Mouse (Mus musculus): ENCODE data around the gene Dtl. TPM values are rescaled to one million over a fixed set of nuclear protein-coding genes. Genes with fewer than 3 reads are reported as not detected.
A peak's percentile ranks its signal among the peaks of the same experiment; 100 is the strongest.

Gene Dtl
- polyA plus RNA-seq, 1 experiment from 2014 or later = 84.2 TPM

DNA sequence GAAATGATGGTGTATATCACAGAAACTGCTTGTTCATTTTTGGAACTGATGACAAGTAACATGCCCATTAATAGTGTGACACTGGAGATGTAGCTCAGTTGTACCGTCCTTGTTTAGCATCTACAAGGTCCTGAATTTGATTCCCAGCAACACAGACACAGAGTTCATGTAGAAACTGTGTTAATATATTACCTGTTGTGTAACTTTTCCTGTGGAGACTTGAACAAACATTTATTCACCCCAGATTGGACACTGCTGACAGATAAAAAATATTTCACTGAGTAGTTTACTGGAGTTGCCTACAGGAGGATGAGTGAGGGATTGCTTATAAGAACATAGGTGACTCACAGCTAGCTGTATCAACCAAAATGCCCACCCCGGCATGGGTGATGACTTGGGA lies 13.4 kb upstream of the Dtl start:
- 93% methylated on average over 2 of the region's 2 CpGs for WGBS
- H3K27ac ChIP-seq (replicated peaks; ENCODE audit: low read depth, low read length) = no peak overlapping the region
- no peak for DNase-seq (ENCODE audit: low spot score)
- no peaks in the 10 kb centered on the region for H3K27me3 ChIP-seq (ENCODE audit: control insufficient read depth, insufficient read depth, low read length)
- H3K36me3 ChIP-seq (ENCODE audit: control insufficient read depth, insufficient read depth, low read length) = peaks cover 10% of the 10 kb centered on the region
- H3K4me3 ChIP-seq (ENCODE audit: low read depth, low read length) = no peak overlapping the region
- H3K9ac ChIP-seq (ENCODE audit: low read length) = no peak overlapping the region
- no peak overlapping the region for H3K4me2 ChIP-seq (ENCODE audit: low read depth, severe bottlenecking)
- ATAC-seq (ENCODE audit: insufficient number of reproducible peaks, low FRiP score, low TSS enrichment, low read depth) = no peak
- no peaks in the 10 kb centered on the region for H3K4me1 ChIP-seq (ENCODE audit: control insufficient read depth, insufficient read depth, low read length)
- H3K9me3 ChIP-seq (ENCODE audit: control insufficient read depth, low read length) = no peaks in the 10 kb centered on the region

DNA sequence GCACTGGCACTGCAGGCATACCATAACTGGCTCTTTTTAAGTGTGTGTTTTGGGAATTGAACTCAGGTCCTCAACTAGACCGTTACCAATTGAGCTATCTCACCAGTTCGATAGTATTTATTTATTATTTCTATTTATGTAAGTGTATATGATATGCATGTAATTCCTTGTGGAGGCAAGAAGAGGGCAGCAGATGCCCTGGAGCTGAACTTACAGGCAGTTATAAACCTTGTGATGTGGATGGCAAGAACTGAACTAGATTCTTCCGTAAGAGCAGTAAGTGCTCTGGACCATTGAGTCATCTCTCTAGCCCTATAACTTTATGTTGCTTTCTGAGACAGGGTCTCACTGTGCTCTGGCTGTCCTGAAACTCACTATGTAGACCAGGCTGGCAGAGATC lies 11.7 kb upstream of the Dtl start:
- 98% methylated on average over 3 of the region's 3 CpGs for WGBS
- ATAC-seq (ENCODE audit: insufficient number of reproducible peaks, low FRiP score, low TSS enrichment, low read depth) (no peak), DNase-seq (ENCODE audit: low spot score) (no peak)
- H3K9me3 ChIP-seq (ENCODE audit: control insufficient read depth, low read length) = no peaks in the 10 kb centered on the region
- H3K4me2 ChIP-seq (ENCODE audit: low read depth, severe bottlenecking) = no peak overlapping the region
- peaks cover 14% of the 10 kb centered on the region for H3K36me3 ChIP-seq (ENCODE audit: control insufficient read depth, insufficient read depth, low read length)
- no peak overlapping the region for H3K4me3 ChIP-seq (ENCODE audit: low read depth, low read length)
- no peaks in the 10 kb centered on the region for H3K4me1 ChIP-seq (ENCODE audit: control insufficient read depth, insufficient read depth, low read length)
- no peak overlapping the region for H3K9ac ChIP-seq (ENCODE audit: low read length)
- H3K27me3 ChIP-seq (ENCODE audit: control insufficient read depth, insufficient read depth, low read length) = no peaks in the 10 kb centered on the region
- no peak overlapping the region for H3K27ac ChIP-seq (replicated peaks; ENCODE audit: low read depth, low read length)

DNA sequence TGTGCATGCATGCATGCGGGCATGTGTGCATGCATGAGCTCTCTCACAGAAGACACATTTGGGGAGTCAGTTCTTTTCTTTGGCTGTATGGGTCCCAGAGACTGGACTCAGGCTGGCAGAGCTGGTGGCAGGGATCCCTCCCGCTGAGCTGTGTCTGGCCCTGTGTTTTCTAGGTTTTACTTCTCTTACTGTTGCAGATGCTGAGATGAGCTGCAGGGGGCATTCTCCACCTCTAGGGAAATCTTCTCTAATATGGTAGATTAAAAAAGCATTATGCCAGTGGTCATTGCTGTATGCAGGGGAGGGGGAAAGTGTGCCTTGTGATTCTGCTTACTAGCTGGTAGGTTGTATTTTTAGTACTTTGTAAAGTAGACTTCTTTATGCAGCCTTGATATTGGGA lies 10.4 kb upstream of the Dtl start:
- H3K27ac ChIP-seq (replicated peaks; ENCODE audit: low read depth, low read length) = no peak overlapping the region
- H3K4me3 ChIP-seq (ENCODE audit: low read depth, low read length) = no peak overlapping the region
- H3K4me2 ChIP-seq (ENCODE audit: low read depth, severe bottlenecking) = no peak overlapping the region
- no peaks in the 10 kb centered on the region for H3K9me3 ChIP-seq (ENCODE audit: control insufficient read depth, low read length)
- peaks cover 14% of the 10 kb centered on the region for H3K36me3 ChIP-seq (ENCODE audit: control insufficient read depth, insufficient read depth, low read length)
- no peak overlapping the region for H3K9ac ChIP-seq (ENCODE audit: low read length)
- H3K4me1 ChIP-seq (ENCODE audit: control insufficient read depth, insufficient read depth, low read length) = no peaks in the 10 kb centered on the region
- WGBS = 89% methylated on average over 2 of the region's 2 CpGs
- H3K27me3 ChIP-seq (ENCODE audit: control insufficient read depth, insufficient read depth, low read length) = no peaks in the 10 kb centered on the region
- DNase-seq (ENCODE audit: low spot score) (no peak), ATAC-seq (ENCODE audit: insufficient number of reproducible peaks, low FRiP score, low TSS enrichment, low read depth) (no peak)

DNA sequence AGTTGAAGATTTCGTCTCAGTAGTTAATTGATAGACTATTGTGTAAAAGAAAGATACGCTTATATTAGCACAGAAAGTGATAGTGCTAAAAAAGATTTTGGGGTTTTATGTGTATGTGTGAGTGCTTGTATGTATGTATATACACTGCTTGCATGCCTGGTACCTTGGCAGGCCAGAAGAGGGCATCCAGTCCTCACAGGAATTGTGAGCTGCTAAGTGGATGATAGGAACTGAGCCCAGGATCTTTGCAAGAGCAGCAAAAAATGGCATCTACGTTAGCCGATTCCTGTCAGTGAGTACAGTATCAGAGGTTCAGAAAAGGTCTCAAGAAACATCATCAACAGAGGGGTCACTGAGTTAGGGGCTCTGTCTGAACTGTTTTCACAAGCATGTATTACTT lies 9.1 kb upstream of the Dtl start:
- no peaks in the 10 kb centered on the region for H3K4me1 ChIP-seq (ENCODE audit: control insufficient read depth, insufficient read depth, low read length)
- H3K27me3 ChIP-seq (ENCODE audit: control insufficient read depth, insufficient read depth, low read length) = no peaks in the 10 kb centered on the region
- peaks cover 16% of the 10 kb centered on the region for H3K36me3 ChIP-seq (ENCODE audit: control insufficient read depth, insufficient read depth, low read length)
- no peak overlapping the region for H3K4me2 ChIP-seq (ENCODE audit: low read depth, severe bottlenecking)
- no peaks in the 10 kb centered on the region; the same call in 1 of the 2 replicates for H3K9me3 ChIP-seq (ENCODE audit: control insufficient read depth, low read length)
- ATAC-seq (ENCODE audit: insufficient number of reproducible peaks, low FRiP score, low TSS enrichment, low read depth) = no peak
- H3K27ac ChIP-seq (replicated peaks; ENCODE audit: low read depth, low read length) = no peak overlapping the region
- no peak overlapping the region for H3K4me3 ChIP-seq (ENCODE audit: low read depth, low read length)
- H3K9ac ChIP-seq (ENCODE audit: low read length) = no peak overlapping the region
- no peak for DNase-seq (ENCODE audit: low spot score)
- 93% methylated on average over 4 of the region's 4 CpGs for WGBS

DNA sequence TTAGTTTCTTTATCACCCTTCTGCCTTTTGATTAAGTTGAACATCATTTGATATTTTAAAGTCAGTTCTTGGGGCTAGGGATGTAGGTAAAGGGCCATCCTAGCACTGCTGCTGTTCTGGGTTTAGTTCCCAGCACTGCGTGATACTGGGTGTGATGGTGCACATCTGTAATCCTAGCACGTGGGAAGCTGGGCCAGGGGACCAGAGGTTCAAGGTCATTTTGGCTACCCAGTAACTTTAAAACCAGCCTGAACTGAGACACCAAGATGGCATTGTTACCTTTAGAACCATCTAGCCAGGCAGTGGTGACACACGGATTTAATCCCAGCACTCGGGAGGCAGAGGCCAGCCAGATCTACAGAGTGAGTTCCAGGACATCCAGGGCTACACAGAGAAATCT lies 8.5 kb upstream of the Dtl start:
- H3K4me2 ChIP-seq (ENCODE audit: low read depth, severe bottlenecking) = no peak overlapping the region
- H3K9ac ChIP-seq (ENCODE audit: low read length) = no peak overlapping the region
- WGBS = 94% methylated on average over 4 of the region's 4 CpGs
- H3K4me1 ChIP-seq (ENCODE audit: control insufficient read depth, insufficient read depth, low read length) = no peaks in the 10 kb centered on the region
- DNase-seq (ENCODE audit: low spot score) (no peak), ATAC-seq (ENCODE audit: insufficient number of reproducible peaks, low FRiP score, low TSS enrichment, low read depth) (no peak)
- H3K36me3 ChIP-seq (ENCODE audit: control insufficient read depth, insufficient read depth, low read length) = peaks cover 17% of the 10 kb centered on the region
- H3K27me3 ChIP-seq (ENCODE audit: control insufficient read depth, insufficient read depth, low read length) = no peaks in the 10 kb centered on the region
- no peaks in the 10 kb centered on the region; the same call in 1 of the 2 replicates for H3K9me3 ChIP-seq (ENCODE audit: control insufficient read depth, low read length)
- no peak overlapping the region for H3K27ac ChIP-seq (replicated peaks; ENCODE audit: low read depth, low read length)
- no peak overlapping the region for H3K4me3 ChIP-seq (ENCODE audit: low read depth, low read length)

DNA sequence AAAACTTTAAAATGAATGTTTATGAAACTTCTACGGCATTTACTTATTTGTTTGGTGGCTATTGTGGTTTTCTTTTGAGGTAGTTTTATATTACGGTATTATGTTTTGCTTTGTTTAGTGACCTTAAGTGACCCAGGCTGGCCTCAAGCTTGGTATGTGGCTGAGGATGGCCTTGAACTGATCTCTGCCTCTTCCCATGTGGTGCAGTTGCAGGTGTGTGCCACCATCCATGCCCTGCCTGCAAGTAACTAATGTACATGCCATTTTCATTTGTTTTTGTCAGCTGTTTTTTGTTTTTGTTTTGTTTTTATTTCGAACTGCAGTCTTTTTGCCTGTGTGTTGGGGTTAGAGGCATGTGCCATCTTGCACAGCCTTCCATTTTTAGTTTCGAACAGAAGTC lies 6.3 kb upstream of the Dtl start:
- H3K27me3 ChIP-seq (ENCODE audit: control insufficient read depth, insufficient read depth, low read length) = no peaks in the 10 kb centered on the region
- peaks cover 11% of the 10 kb centered on the region; the same call in 1 of the 2 replicates for H3K36me3 ChIP-seq (ENCODE audit: control insufficient read depth, insufficient read depth, low read length)
- H3K4me1 ChIP-seq (ENCODE audit: control insufficient read depth, insufficient read depth, low read length) = peaks cover 5% of the 10 kb centered on the region
- ATAC-seq (ENCODE audit: insufficient number of reproducible peaks, low FRiP score, low TSS enrichment, low read depth) (no peak), DNase-seq (ENCODE audit: low spot score) (no peak)
- no peak overlapping the region for H3K9ac ChIP-seq (ENCODE audit: low read length)
- WGBS = 97% methylated on average over 4 of the region's 4 CpGs
- no peak overlapping the region for H3K4me2 ChIP-seq (ENCODE audit: low read depth, severe bottlenecking)
- no peaks in the 10 kb centered on the region; the same call in 1 of the 2 replicates for H3K9me3 ChIP-seq (ENCODE audit: control insufficient read depth, low read length)
- H3K4me3 ChIP-seq (ENCODE audit: low read depth, low read length) = no peak overlapping the region
- H3K27ac ChIP-seq (replicated peaks; ENCODE audit: low read depth, low read length) = no peak overlapping the region

DNA sequence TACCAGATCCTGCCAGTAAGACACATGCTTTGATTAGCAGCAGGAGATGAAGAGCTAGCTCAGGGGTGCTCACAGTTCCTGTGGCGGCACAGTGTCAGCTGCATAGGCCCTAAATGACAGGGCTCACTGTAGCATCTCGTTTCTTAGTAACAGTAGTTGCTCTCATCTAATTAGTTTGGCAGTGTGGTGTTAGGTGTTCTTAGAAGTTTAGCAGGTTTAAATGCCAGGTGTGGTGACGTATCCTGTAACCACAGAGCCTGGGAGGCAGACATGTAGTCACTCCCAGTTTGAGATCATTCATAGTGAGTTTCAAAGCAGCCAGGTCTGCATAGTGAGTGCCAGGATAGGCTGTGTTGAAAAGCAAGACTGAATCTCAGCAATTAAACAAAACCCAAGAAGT lies 4.2 kb upstream of the Dtl start:
- Histone ChIP-seq H3K4me2 (ENCODE audit: low read depth, severe bottlenecking) (no peak overlapping the region), H3K9me3 (ENCODE audit: control insufficient read depth, low read length) (no peaks in the 10 kb centered on the region; the same call in 1 of the 2 replicates), H3K27me3 (ENCODE audit: control insufficient read depth, insufficient read depth, low read length) (no peaks in the 10 kb centered on the region), H3K27ac (replicated peaks; ENCODE audit: low read depth, low read length) (no peak overlapping the region), H3K4me1 (ENCODE audit: control insufficient read depth, insufficient read depth, low read length) (peaks cover 8% of the 10 kb centered on the region), H3K9ac (ENCODE audit: low read length) (no peak overlapping the region), H3K36me3 (ENCODE audit: control insufficient read depth, insufficient read depth, low read length) (peaks cover 11% of the 10 kb centered on the region; the same call in 1 of the 2 replicates), H3K4me3 (ENCODE audit: low read depth, low read length) (no peak overlapping the region)
- no peak for ATAC-seq (ENCODE audit: insufficient number of reproducible peaks, low FRiP score, low TSS enrichment, low read depth)
- no peak for DNase-seq (ENCODE audit: low spot score)
- WGBS = 91% methylated on average over 3 of the region's 3 CpGs

DNA sequence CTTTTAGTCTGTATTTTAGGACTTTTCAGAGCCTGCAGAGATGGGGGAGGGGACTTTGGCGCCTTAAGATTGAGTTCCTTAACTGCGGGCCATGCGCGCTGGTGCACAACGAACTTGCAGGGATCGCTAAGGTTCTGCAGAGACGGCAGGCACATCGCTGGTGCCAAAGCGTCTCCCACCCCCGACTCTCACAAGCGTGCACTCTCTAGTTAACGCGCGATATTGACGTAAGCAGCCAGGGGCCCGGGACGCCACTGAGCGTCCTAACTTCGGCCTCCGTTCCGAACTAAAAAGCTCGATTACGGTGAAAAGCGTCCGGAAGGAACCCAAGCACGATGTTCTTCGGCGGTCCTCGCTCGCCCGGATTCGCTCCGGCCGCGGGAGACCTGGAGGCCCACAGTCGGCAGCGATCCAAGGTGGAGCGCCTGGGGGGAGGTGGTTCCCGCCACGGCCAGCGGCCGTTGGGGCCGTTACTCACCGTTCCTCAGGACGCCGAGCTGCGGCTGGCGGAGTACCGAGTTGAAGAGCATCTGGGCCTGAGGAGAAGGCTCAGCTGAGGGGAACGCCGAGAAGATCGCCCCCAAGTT lies 380 bp downstream of the Dtl start:
- peak; percentile 80 for DNase-seq (ENCODE audit: low spot score)
- WGBS = under 1% methylated on average over 52 of the region's 52 CpGs
- Histone ChIP-seq H3K9me3 (ENCODE audit: control insufficient read depth, low read length) (no peaks in the 10 kb centered on the region; the same call in 1 of the 2 replicates), H3K4me2 (ENCODE audit: low read depth, severe bottlenecking) (peak overlapping the region; percentile 69), H3K36me3 (ENCODE audit: control insufficient read depth, insufficient read depth, low read length) (peaks cover 3% of the 10 kb centered on the region; the same call in 1 of the 2 replicates), H3K4me3 (ENCODE audit: low read depth, low read length) (peak overlapping the region; percentile 89), H3K4me1 (ENCODE audit: control insufficient read depth, insufficient read depth, low read length) (peaks cover 8% of the 10 kb centered on the region), H3K27ac (replicated peaks; ENCODE audit: low read depth, low read length) (peak overlapping the region; percentile 88), H3K9ac (ENCODE audit: low read length) (peak overlapping the region; percentile 91), H3K27me3 (ENCODE audit: control insufficient read depth, insufficient read depth, low read length) (no peaks in the 10 kb centered on the region)
- peak; percentile 27; the same call in 1 of the 2 replicates for ATAC-seq (ENCODE audit: insufficient number of reproducible peaks, low FRiP score, low TSS enrichment, low read depth)
